Mouse (Mus musculus) heart, postnatal 10 days (tissue): ENCODE data around the gene Astl. TPM values are rescaled to one million over a fixed set of nuclear protein-coding genes. Genes with fewer than 3 reads are reported as not detected.

ENCODE experiments used
- DNase-seq, 2 experiments: peaks; one replicate each; pipeline ENCODE4 v3.0.0; 2021
- intact Hi-C: fragments of 180-260 bp; cut with DNase I; formaldehyde crosslinking; loops from one replicate; pipeline ENCODE4 v1.15.1; 2025
- total RNA-seq, 2 experiments: library from RNA; stranded (reverse); gene quantifications; 2 replicates each; pipeline ENCODE4 v1.2.3; 2021

Astl gene
- total RNA-seq, 2 experiments from 2014 or later, result not detected

DNA sequence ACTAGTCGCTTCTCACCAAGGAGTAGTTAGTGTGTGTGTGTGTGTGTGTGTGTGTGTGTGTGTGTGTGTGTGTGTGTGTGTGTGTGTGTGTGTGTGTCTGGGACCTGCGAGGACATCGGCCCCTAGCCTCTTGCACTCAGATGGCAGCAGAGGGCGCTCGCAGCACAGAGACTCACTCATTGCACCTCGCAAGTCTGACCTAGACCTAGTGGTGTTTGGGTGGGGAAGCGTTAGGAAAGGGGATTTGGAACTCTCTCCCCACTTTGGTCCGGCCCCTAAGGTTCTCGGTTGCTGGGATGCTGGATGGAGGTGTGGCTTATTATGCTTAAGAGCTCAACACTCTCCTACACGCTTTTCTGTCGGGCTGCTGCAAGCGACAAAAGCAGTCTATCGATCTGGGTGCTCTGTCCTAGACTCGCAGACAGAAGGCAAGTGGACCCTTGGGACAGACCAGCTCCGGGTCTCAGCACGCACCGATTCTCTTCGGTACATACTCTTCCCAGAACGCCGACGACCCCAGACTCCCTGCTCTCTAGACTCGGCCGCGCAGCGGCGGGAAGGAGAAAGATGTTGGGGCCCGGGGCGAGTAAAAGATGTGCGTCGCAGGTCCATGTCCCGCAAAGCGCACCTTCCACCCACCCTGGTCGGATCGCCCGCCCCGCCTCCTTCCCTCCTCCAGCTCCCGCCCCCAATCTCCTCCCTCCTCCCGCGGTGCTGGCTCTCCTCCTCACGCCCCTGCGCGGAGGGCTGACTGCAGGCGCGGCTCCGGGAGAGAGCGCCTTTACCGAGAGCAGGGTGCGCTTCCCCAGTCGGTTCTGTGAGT, 24.2 kb downstream of the Astl start, which contains the start of gene Adra2b:
Gene Adra2b, plus strand, starts transcription at position 750 of the 823 bp plus-strand sequence.
- peak; percentile 87 to 93 for DNase-seq
- intact Hi-C loops, result loop anchor here (1.0 to 5.0 kb wide), 4 partner anchors 68 to 195 kb away; no protein-coding TSS in a partner anchor

DNA sequence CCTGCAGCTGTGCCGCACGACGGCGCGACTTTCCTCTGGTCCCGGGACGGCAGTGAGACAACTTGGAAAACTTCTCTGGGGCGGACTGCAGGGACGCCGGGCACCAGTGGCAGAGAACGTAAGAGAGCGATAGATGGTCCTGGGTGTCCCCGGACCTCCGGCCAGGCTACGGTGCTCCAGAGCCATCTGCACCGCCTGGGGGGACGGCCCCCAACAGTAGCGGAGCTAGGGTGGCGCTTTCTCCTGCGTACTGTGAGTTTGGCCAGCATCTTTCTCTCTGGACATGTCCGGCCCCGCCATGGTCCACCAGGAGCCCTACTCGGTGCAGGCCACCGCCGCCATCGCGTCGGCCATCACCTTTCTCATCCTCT, 24.8 kb downstream of the Astl start:
- no peak for DNase-seq
- intact Hi-C loops, result loop anchor here (1.0 to 5.0 kb wide), 3 partner anchors 67 to 194 kb away; no protein-coding TSS in a partner anchor

DNA sequence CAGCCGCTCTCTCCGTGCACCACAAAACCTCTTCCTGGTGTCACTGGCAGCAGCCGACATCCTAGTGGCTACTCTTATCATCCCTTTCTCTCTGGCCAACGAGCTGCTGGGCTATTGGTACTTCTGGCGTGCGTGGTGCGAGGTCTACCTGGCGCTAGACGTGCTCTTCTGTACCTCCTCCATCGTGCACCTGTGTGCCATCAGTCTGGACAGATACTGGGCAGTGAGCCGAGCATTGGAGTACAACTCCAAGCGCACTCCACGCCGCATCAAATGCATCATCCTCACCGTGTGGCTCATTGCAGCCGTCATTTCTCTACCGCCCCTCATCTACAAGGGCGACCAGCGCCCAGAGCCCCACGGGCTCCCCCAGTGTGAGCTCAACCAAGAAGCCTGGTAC, 25.3 kb downstream of the Astl start:
- no peak for DNase-seq
- intact Hi-C loops, result loop anchor here (1.0 to 5.0 kb wide), 3 partner anchors 67 to 194 kb away; no protein-coding TSS in a partner anchor

DNA sequence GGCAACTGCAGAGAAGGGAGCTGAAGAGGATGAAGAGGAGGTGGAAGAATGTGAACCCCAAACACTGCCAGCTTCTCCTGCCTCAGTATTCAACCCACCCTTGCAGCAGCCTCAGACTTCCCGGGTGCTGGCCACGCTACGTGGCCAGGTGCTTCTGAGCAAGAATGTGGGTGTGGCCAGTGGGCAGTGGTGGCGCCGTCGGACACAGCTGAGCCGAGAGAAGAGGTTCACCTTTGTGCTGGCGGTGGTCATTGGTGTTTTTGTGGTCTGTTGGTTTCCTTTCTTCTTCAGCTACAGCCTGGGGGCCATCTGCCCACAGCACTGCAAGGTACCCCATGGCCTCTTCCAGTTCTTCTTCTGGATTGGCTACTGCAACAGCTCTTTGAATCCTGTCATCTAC, 26.0 kb downstream of the Astl start:
- DNase-seq, result no peak
- intact Hi-C loops, result loop anchor here (5.0 kb wide), 2 partner anchors 138 to 193 kb away; no protein-coding TSS in a partner anchor

GRCm38 (mm10) chr2:127367126-127367820, 28.8 kb downstream of the Astl start:
- DNase-seq, result no peak
- intact Hi-C loops, result no loop called here

DNA sequence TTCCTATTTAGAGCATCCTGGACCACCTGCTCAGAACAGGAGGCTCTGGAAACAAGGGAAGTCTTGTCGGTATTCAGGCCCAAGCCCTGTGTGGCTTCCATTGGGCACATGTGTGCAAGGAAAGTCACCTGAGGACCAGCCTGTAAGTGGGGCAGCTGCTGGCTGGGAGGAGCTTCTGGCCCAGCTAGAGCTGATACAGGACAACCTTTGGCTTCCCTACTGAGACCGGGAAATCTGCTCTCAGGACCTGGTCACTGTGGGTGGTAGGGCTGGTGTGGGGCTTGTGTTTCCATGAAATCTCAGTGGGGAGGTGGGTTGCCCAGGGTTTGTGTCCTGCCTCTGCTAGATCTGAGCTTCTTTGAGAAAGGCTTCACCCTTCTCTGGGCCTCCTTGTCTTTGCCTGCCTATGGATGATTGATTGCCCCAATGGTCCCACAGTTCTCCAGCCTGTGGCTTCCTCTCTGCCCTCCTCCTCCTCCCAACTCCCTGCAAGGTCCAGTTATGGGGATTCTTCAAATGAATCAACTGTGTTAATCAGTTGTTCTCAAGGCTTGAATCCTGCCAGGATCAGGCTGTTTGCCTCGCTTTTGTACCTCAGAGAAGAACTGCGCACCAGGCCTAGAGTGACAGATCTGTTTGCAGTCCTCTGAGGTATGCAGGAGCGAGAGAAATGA, 31.4 kb downstream of the Astl start:
- intact Hi-C loops, result no loop called here
- DNase-seq, result no peak

GRCm38 (mm10) chr2:127370561-127371483, 32.4 kb downstream of the Astl start:
- intact Hi-C loops, result no loop called here

DNA sequence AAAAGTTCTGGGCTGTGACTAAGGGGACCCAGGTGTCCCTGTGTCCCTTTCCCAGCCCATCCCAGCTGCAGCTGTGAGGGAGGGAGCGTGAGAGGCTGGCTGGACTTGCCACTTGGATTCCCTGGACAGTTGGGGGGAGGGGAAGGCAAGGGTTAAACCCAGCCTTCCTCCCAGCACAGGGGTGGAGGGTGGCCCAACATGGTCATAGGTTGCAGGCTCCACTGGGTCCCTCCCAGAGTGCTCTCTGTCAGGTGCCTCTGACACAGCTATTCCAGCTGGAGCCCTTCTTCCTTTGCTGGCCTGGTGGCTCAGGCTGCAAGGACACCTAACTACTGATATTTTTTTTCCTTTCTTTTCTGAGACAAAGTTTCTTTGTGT, 33.0 kb downstream of the Astl start:
- intact Hi-C loops, result no loop called here

More at GRCm38 (mm10) chr2:127370561-127371483, 32.4 kb downstream of the Astl start:
- peak in 1 of 2 experiments; percentile 14 for DNase-seq

DNA sequence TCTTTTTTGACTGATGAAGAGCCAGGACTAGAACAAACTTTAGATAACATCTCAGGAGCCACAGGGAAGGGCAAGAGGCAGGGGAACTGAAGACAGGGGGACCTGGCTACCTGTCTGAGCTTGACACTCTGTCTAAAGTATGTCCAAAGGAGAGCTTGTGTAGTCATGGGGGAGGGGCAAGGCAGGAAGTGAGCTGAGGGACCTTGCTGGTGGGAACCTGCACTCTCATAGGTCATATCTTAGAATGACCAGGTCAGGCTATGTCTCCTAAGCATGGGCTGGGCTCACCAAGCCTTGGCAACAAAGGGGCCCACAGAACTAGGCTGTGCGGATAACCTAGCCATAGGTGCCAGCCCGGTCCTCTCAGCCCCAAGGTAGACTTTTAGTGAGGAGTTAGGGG, 33.6 kb downstream of the Astl start:
- intact Hi-C loops, result no loop called here
- DNase-seq, result no peak

More for the DNA sequence above, 33.0 kb downstream of the Astl start:
- DNase-seq, result peak in 1 of 2 experiments; percentile 23

- intact Hi-C loops, result no loop called here
- DNase-seq, result no peak
Measured at GRCm38 (mm10) chr2:127374131-127374530, 35.7 kb downstream of the Astl start.

DNA sequence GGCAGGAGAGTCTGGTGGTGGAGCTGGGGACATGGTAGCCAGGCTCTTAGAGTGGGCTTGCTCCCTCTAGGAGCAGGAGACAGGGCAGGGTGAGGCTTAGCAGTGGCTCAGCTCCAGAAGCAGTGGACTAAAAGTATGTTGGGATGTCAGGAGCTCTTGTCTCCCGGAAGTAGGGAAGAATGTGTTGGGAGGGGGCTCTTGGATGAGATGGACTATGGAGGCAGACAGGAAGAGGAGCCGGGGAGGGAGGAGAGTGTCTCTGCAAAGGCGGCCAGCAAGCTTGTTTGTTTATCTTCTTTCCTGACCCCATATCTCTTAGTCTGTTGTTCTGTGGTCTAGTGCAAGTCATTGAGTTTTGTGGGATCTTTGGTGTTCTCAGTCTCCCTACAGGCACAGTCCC, 36.6 kb downstream of the Astl start:
- no peak for DNase-seq
- intact Hi-C loops, result no loop called here

DNA sequence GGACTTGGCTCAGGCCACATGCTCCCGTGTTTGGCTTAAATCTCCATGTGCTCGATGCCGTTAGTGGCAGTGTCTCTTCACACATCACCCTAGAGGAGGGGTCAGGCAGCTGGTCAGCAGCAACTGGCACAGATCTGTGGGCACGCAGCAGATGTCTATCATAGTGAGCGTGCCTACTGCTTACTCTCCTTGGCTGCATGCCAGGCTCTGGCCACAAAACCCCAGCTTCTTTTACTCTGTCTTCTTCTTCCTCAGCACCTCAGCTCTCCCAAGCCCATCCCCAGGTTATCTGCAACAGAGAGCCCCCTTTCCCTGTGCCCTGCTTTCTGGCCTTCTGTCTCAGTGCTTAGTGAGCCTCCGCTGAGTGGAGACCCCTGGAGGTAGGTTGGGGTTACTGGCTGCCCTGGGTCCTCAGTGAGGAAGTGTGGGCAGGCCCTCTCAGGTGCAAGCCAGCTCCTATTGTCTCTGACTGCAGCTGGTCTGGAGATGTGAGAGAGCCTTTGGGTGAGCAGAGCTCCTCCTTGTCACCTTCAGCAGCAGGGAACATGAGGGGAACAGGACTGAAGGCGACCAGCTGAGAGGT, 37.4 kb downstream of the Astl start:
- intact Hi-C loops, result no loop called here

DNA sequence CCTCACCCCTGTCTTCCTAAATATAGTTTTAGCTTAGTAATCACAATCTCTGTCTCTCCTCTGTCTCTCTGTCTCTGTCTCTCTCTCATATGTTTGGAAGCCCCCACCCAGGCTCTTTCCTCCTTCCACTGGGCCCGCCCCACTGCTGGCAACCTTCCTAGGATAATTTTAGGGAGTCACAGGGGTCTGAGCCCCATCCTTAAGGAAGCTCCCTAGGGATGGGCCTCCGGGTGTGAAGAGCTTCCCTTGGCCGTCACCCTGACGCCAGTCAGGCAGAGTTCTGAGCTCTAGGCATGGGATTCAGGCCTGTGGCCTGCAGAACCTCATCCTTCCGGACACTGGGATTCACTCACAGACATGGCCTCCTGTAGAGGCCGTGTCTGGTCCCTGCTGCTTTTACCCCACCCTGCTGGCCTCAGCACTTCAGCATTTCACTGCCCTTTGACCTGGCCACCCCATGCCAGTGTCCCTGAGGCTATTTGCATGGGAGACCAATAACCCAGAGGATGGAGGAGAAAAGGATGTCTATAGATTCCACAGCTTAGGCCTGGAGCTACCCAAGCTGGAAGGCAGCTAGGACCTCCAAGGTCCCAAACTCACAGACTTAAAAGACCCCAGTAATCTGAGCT, 38.1 kb downstream of the Astl start:
- intact Hi-C loops, result no loop called here

More for the DNA sequence above, 37.4 kb downstream of the Astl start:
- no peak for DNase-seq

GRCm38 (mm10) chr2:127377942-127378610, 39.6 kb downstream of the Astl start:
- intact Hi-C loops, result no loop called here
- no peak for DNase-seq

More for the DNA sequence above, 38.1 kb downstream of the Astl start:
- no peak for DNase-seq

GRCm38 (mm10) chr2:127378611-127378990, 40.2 kb downstream of the Astl start:
- intact Hi-C loops, result no loop called here
- DNase-seq, result no peak

DNA sequence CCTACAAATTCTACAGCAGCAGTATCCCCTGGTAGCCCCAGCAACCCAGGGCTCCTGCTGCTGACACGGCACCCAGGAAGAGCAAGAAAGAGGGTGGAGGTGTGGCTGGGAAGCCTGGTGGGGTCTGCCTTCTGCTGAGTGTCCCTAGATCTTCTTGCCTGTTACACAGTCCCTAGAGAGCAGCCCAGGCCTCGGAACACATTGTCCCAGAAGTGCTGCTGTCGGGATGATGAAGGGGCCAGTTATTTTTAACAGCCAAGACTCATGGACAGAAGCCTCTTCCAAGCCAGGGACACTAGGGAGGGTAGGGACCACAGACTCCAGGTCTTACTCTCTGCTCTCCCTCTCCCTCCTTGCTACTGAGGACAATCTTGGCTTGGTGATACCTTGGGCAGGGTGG, 40.8 kb downstream of the Astl start:
- peak in 1 of 2 experiments; percentile 11 for DNase-seq
- intact Hi-C loops, result no loop called here

- intact Hi-C loops, result no loop called here
- DNase-seq, result peak; percentile 54 to 55
Measured at GRCm38 (mm10) chr2:127383881-127384280, 45.4 kb downstream of the Astl start.

GRCm38 (mm10) chr2:127387521-127387920, 49.1 kb downstream of the Astl start:
- intact Hi-C loops, result no loop called here

DNA sequence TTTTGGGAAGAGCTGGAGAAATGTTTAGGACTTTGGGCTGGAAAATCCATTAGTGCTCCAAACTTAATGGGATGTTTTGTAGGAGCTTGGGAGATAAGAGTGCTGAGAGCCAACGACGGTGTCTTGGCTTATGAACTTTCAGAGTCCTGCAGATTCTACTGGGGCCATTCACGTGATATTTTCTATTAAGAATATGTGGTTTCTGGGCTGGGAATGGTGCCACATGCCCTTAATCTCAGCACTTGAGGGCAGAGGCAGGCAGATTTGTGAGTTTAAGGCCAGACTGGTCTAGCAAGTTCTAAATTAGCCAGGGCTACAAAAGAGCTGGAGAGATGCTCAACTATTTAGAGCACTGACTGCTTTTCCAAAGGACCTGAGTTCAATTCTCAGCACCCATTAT, 51.9 kb downstream of the Astl start:
- no peak for DNase-seq
- intact Hi-C loops, result no loop called here

More at GRCm38 (mm10) chr2:127387521-127387920, 49.1 kb downstream of the Astl start:
- DNase-seq, result peak; percentile 40 to 59
